Mouse (Mus musculus) lung, adult 2 months (tissue): ENCODE measurements around the gene Ubash3b.

Experiments
- CTCF ChIP-seq: fragments of 200-500 bp; IDR thresholded peaks from 2 replicates; pipeline ENCODE4 v1.5.1; 2011; ENCODE audit warnings: mild to moderate bottlenecking, low read length, control low read depth; ENCODE audit not compliant: insufficient read depth
- POLR2A ChIP-seq: fragments of 200-500 bp; IDR thresholded peaks from 2 replicates; pipeline ENCODE4 v1.6.1; 2011; ENCODE audit warnings: low read depth, mild to moderate bottlenecking, control low read depth, low read length, borderline replicate concordance; ENCODE audit errors: extremely low read depth

DNA sequence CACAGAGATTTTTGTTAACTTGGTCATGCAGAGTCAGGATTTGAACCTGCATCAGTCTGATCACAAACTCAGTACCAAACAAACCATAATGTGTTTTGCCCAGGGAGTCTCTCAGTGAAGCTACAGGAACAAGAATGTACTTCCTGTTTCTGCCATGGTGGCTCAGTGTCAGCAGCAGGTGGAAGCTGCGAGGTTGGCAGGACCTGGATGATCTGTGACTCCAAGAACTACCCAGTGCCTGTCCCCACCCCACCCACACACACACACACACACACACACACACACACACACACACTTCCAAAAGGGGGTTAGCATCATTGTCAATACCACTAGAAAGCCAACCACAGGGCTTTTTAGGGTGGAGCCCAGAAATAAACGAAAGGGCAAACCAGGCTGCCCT, 20.5 kb downstream of the Ubash3b start:
- TF ChIP-seq CTCF: no peak
- no peak for TF ChIP-seq POLR2A
